Mouse (Mus musculus): ENCODE measurements around the gene Nup98.

Nup98 gene

GRCm38 (mm10) chr7:102209756-102210721, at the start of gene Nup98, which contains the start of gene Pgap2:
Gene Nup98, minus strand, starts transcription at chr7:102210176.
Gene Pgap2, plus strand, starts transcription at chr7:102210208.
- DNase-seq: peak; percentile 99

GRCm38 (mm10) chr7:102258753-102259152, 48.8 kb upstream of the Nup98 start:
- no peak for DNase-seq

GRCm38 (mm10) chr7:102258189-102258588, 48.2 kb upstream of the Nup98 start:
- DNase-seq: peak; percentile 79

- no peak for DNase-seq
Measured at GRCm38 (mm10) chr7:102256636-102257035, 46.7 kb upstream of the Nup98 start.

GRCm38 (mm10) chr7:102255954-102256353, 46.0 kb upstream of the Nup98 start, which contains the start of gene Rhog:
Gene Rhog, minus strand, starts transcription at chr7:102256054.
- DNase-seq: no peak

GRCm38 (mm10) chr7:102253631-102254030, 43.7 kb upstream of the Nup98 start:
- no peak for DNase-seq

- DNase-seq: peak; percentile 94
Measured at GRCm38 (mm10) chr7:102250631-102251214, 40.7 kb upstream of the Nup98 start.

- peak; percentile 73 for DNase-seq
Measured at GRCm38 (mm10) chr7:102249896-102250630, 40.1 kb upstream of the Nup98 start.

- DNase-seq: no peak
Measured at GRCm38 (mm10) chr7:102249531-102249895, 39.5 kb upstream of the Nup98 start.

- no peak for DNase-seq
Measured at GRCm38 (mm10) chr7:102248691-102249404, 38.9 kb upstream of the Nup98 start.

- DNase-seq: no peak
Measured at GRCm38 (mm10) chr7:102246956-102247797, 37.2 kb upstream of the Nup98 start.

GRCm38 (mm10) chr7:102246265-102246664, 36.3 kb upstream of the Nup98 start:
- DNase-seq: no peak

GRCm38 (mm10) chr7:102245775-102246174, 35.8 kb upstream of the Nup98 start:
- no peak for DNase-seq

- no peak for DNase-seq
Measured at GRCm38 (mm10) chr7:102244782-102245535, 35.0 kb upstream of the Nup98 start.

- peak; percentile 30 for DNase-seq
Measured at GRCm38 (mm10) chr7:102243870-102244269, 33.9 kb upstream of the Nup98 start.

- DNase-seq: no peak
Measured at GRCm38 (mm10) chr7:102242917-102243316, 32.9 kb upstream of the Nup98 start.

GRCm38 (mm10) chr7:102242371-102242770, 32.4 kb upstream of the Nup98 start:
- DNase-seq: no peak

- no peak for DNase-seq
Measured at GRCm38 (mm10) chr7:102239591-102239990, 29.6 kb upstream of the Nup98 start.

- no peak for DNase-seq
Measured at GRCm38 (mm10) chr7:102238686-102239286, 28.8 kb upstream of the Nup98 start.

GRCm38 (mm10) chr7:102233059-102233458, 23.1 kb upstream of the Nup98 start:
- DNase-seq: no peak

All from kidney, adult 9 months (tissue).